Mouse (Mus musculus): ENCODE measurements around the gene Ptov1.

DNA sequence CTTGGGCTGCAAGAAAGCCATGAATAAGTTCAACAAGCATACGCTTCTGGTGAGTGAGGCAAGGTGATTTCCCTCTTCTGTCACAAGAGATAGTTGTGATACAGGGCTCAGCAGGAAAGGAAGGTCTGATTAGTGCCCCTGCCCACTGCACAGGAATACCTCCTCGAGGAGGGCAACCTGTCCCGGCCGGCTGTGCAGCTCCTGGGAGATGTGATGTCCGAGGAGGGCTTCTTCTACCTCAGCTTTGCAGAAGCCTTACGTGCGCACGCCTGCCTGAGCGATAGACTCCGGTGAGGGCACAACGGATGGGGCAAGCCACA, 30.5 kb downstream of the Ptov1 start:
- TF ChIP-seq CTCF (IDR thresholded peaks at IDR 0.05; ENCODE audit: low read depth) (no peak), EP300 (IDR thresholded peaks at IDR 0.05; ENCODE audit: low read depth) (no peak)
